Mouse (Mus musculus) heart, embryonic 12.5 days (tissue): Measurements from ENCODE around the gene Snx17. TPM values are rescaled to one million over a fixed set of nuclear protein-coding genes. Genes with fewer than 3 reads are reported as not detected.

Experiments
- ATAC-seq: fragments of 200-750 bp; cut with Nextera tagmentation; 2 replicates; pipeline ENCODE4 v1.8.0; 2017; ENCODE audit warnings: moderate TSS enrichment, moderate library complexity; ENCODE audit not compliant: insufficient number of reproducible peaks, low FRiP score
- H3K27ac ChIP-seq: fragments of 300-500 bp; sonication (generic); 2 replicates; pipeline ENCODE4 v1.5.1; 2016; ENCODE audit warnings: mild to moderate bottlenecking, moderate library complexity; ENCODE audit not compliant: poor library complexity, severe bottlenecking
- H3K27me3 ChIP-seq: fragments of 300-500 bp; sonication (generic); replicated peaks from 2 replicates; pipeline ENCODE4 v1.6.1; 2016; ENCODE audit warnings: mild to moderate bottlenecking, moderate library complexity
- H3K36me3 ChIP-seq: fragments of 300-500 bp; sonication (generic); 2 replicates; pipeline ENCODE4 v1.6.1; 2016; ENCODE audit warnings: mild to moderate bottlenecking, moderate library complexity
- H3K4me1 ChIP-seq: fragments of 300-500 bp; sonication (generic); replicated peaks from 2 replicates; pipeline ENCODE4 v1.6.1; 2016; ENCODE audit warnings: mild to moderate bottlenecking
- H3K4me2 ChIP-seq: fragments of 300-500 bp; sonication (generic); 2 replicates; pipeline ENCODE4 v1.6.1; 2016; ENCODE audit warnings: mild to moderate bottlenecking, moderate library complexity
- H3K4me3 ChIP-seq: fragments of 300-500 bp; sonication (generic); 2 replicates; pipeline ENCODE4 v1.5.1; 2016; ENCODE audit warnings: mild to moderate bottlenecking
- H3K9ac ChIP-seq: fragments of 300-500 bp; sonication (generic); 2 replicates; pipeline ENCODE4 v1.6.1; 2016; ENCODE audit warnings: mild to moderate bottlenecking, moderate library complexity
- H3K9me3 ChIP-seq: fragments of 300-500 bp; sonication (generic); replicated peaks from 2 replicates; pipeline ENCODE4 v1.6.1; 2016; ENCODE audit warnings: mild to moderate bottlenecking, moderate library complexity
- WGBS: fragments of 180-500 bp; shearing (Covaris S2); methylation state at CpG from one replicate; pipeline ENCODE4 v1.1.7; 2016; 5-methylcytosine and 5-hydroxymethylcytosine counted together
- polyA plus RNA-seq: library from polyadenylated mRNA; unstranded; fragments of >200 nt; fragmentation: Nextera tagmentation; extraction: Ambion mirVana; gene quantifications from 2 replicates; pipeline ENCODE4 v1.2.1, GENCODE M21; 2016

Snx17 gene
- 112 and 116 TPM in 2 replicates for polyA plus RNA-seq

GRCm38 (mm10) chr5:31192939-31193630 is at the start of gene Snx17, which contains the start of gene Eif2b4:
TSS of gene Snx17 (plus strand) at chr5:31193227.
TSS of gene Eif2b4 (minus strand) at chr5:31193430.
- H3K9me3 ChIP-seq = no peaks in the 10 kb centered on the region
- peaks cover 20% of the 10 kb centered on the region for H3K4me1 ChIP-seq
- ATAC-seq = peak; percentile 96
- peak within 1 kb of the TSS; percentile 84 for H3K4me2 ChIP-seq
- H3K4me3 ChIP-seq = peak within 1 kb of the TSS; percentile 83
- peak within 1 kb of the TSS; percentile 92 for H3K9ac ChIP-seq
- H3K27me3 ChIP-seq = no peaks in the 10 kb centered on the region
- H3K36me3 ChIP-seq = peaks cover 67% of the 10 kb centered on the region
- H3K27ac ChIP-seq = peak within 1 kb of the TSS; percentile 87
- WGBS = under 1% methylated on average over 48 of the region's 48 CpGs

- H3K27ac ChIP-seq = no peak overlapping the region
- H3K9me3 ChIP-seq = no peaks in the 10 kb centered on the region
- H3K4me3 ChIP-seq = no peak overlapping the region
- ATAC-seq = no peak
- 80% methylated on average over 4 of the region's 4 CpGs for WGBS
- peaks cover 42% of the 10 kb centered on the region for H3K36me3 ChIP-seq
- H3K9ac ChIP-seq = no peak overlapping the region
- no peaks in the 10 kb centered on the region for H3K27me3 ChIP-seq
- H3K4me1 ChIP-seq = peaks cover 19% of the 10 kb centered on the region
- H3K4me2 ChIP-seq = no peak overlapping the region
Measured at GRCm38 (mm10) chr5:31149781-31150180, 43.2 kb upstream of the Snx17 start.

- no peak overlapping the region for H3K4me2 ChIP-seq
- H3K9ac ChIP-seq = no peak overlapping the region
- ATAC-seq = no peak
- peaks cover 33% of the 10 kb centered on the region for H3K36me3 ChIP-seq
- H3K27me3 ChIP-seq = no peaks in the 10 kb centered on the region
- H3K27ac ChIP-seq = no peak overlapping the region
- H3K4me3 ChIP-seq = no peak overlapping the region
- peaks cover 19% of the 10 kb centered on the region for H3K4me1 ChIP-seq
- 72% methylated on average over 3 of the region's 3 CpGs for WGBS
- no peaks in the 10 kb centered on the region for H3K9me3 ChIP-seq
Measured at GRCm38 (mm10) chr5:31151746-31152145, 41.3 kb upstream of the Snx17 start.

GRCm38 (mm10) chr5:31153516-31154151 is 39.4 kb upstream of the Snx17 start:
- peak overlapping the region; percentile 65 for H3K9ac ChIP-seq
- peak overlapping the region; percentile 37 for H3K27ac ChIP-seq
- H3K4me2 ChIP-seq = peak overlapping the region; percentile 93
- peak overlapping the region; percentile 55 for H3K4me3 ChIP-seq
- no peaks in the 10 kb centered on the region for H3K27me3 ChIP-seq
- H3K36me3 ChIP-seq = peaks cover 35% of the 10 kb centered on the region
- ATAC-seq = 0 out of 2 replicates have a peak, but pooled peaks have one; percentile 4
- peaks cover 19% of the 10 kb centered on the region for H3K4me1 ChIP-seq
- H3K9me3 ChIP-seq = no peaks in the 10 kb centered on the region
- 28% methylated on average over 6 of the region's 6 CpGs for WGBS

GRCm38 (mm10) chr5:31154152-31154553 is 38.9 kb upstream of the Snx17 start, which contains the start of gene Mpv17:
TSS of gene Mpv17 (minus strand) at chr5:31154251.
- Histone ChIP-seq H3K9ac (peak within 1 kb of the TSS; percentile 65), H3K4me1 (peaks cover 19% of the 10 kb centered on the region), H3K4me2 (peak within 1 kb of the TSS; percentile 93), H3K9me3 (no peaks in the 10 kb centered on the region), H3K4me3 (peak within 1 kb of the TSS; percentile 55), H3K27me3 (no peaks in the 10 kb centered on the region), H3K27ac (peak within 1 kb of the TSS; percentile 37), H3K36me3 (peaks cover 41% of the 10 kb centered on the region)
- under 1% methylated on average over 19 of the region's 19 CpGs for WGBS
- ATAC-seq = peak; percentile 95

- Histone ChIP-seq H3K27ac (no peak overlapping the region), H3K4me2 (no peak overlapping the region), H3K27me3 (no peaks in the 10 kb centered on the region), H3K4me1 (no peaks in the 10 kb centered on the region), H3K9me3 (no peaks in the 10 kb centered on the region), H3K9ac (no peak overlapping the region), H3K4me3 (no peak overlapping the region), H3K36me3 (peaks cover 93% of the 10 kb centered on the region)
- ATAC-seq = no peak
Measured at GRCm38 (mm10) chr5:31162462-31162861, 30.6 kb upstream of the Snx17 start.

GRCm38 (mm10) chr5:31164878-31165277 is 28.1 kb upstream of the Snx17 start:
- Histone ChIP-seq H3K27me3 (no peaks in the 10 kb centered on the region), H3K4me1 (no peaks in the 10 kb centered on the region), H3K27ac (no peak overlapping the region), H3K4me3 (no peak overlapping the region), H3K4me2 (no peak overlapping the region), H3K9ac (no peak overlapping the region), H3K9me3 (no peaks in the 10 kb centered on the region), H3K36me3 (peaks cover 93% of the 10 kb centered on the region)
- 80% methylated on average over 1 of the region's 1 CpGs for WGBS
- ATAC-seq = no peak

- ATAC-seq = no peak
- no peak overlapping the region for H3K9ac ChIP-seq
- H3K36me3 ChIP-seq = peaks cover 92% of the 10 kb centered on the region
- H3K9me3 ChIP-seq = no peaks in the 10 kb centered on the region
- no peaks in the 10 kb centered on the region for H3K4me1 ChIP-seq
- no peaks in the 10 kb centered on the region for H3K27me3 ChIP-seq
- H3K4me2 ChIP-seq = no peak overlapping the region
- 77% methylated on average over 4 of the region's 4 CpGs for WGBS
- no peak overlapping the region for H3K27ac ChIP-seq
- H3K4me3 ChIP-seq = no peak overlapping the region
Measured at GRCm38 (mm10) chr5:31168630-31169029, 24.4 kb upstream of the Snx17 start.

- peak overlapping the region; percentile 90 for H3K4me2 ChIP-seq
- 0% methylated on average over 25 of the region's 25 CpGs for WGBS
- no peaks in the 10 kb centered on the region for H3K27me3 ChIP-seq
- H3K9ac ChIP-seq = peak overlapping the region; percentile 81
- H3K4me3 ChIP-seq = peak overlapping the region; percentile 90
- no peaks in the 10 kb centered on the region for H3K9me3 ChIP-seq
- ATAC-seq = peak; percentile 54
- peaks cover 9% of the 10 kb centered on the region for H3K36me3 ChIP-seq
- H3K27ac ChIP-seq = peak overlapping the region; percentile 95
- 0 out of 2 replicates have a peak, but pooled peaks cover 2% of the 10 kb centered on the region for H3K4me1 ChIP-seq
Measured at GRCm38 (mm10) chr5:31179301-31179765, 13.7 kb upstream of the Snx17 start.

GRCm38 (mm10) chr5:31179766-31180630 is 13.0 kb upstream of the Snx17 start, which contains the start of the genes Gm29609 and Gtf3c2:
TSS of gene Gm29609 (minus strand) at chr5:31179911.
TSS of gene Gtf3c2 (minus strand) at chr5:31180144.
- peak within 1 kb of the TSS; percentile 95 for H3K27ac ChIP-seq
- WGBS = under 1% methylated on average over 59 of the region's 59 CpGs
- peak within 1 kb of the TSS; percentile 90 for H3K4me2 ChIP-seq
- peaks cover 5% of the 10 kb centered on the region; the same call in 1 of the 2 replicates for H3K36me3 ChIP-seq
- 0 out of 2 replicates have a peak, but pooled peaks cover 2% of the 10 kb centered on the region for H3K4me1 ChIP-seq
- peak within 1 kb of the TSS; percentile 81 for H3K9ac ChIP-seq
- peak within 1 kb of the TSS; percentile 90 for H3K4me3 ChIP-seq
- ATAC-seq = peak; percentile 95
- no peaks in the 10 kb centered on the region for H3K9me3 ChIP-seq
- no peaks in the 10 kb centered on the region for H3K27me3 ChIP-seq
